Mouse (Mus musculus) embryonic facial prominence, embryonic 14.5 days (tissue): Measurements from ENCODE around the gene Rsph3a. TPM values are rescaled to one million over a fixed set of nuclear protein-coding genes. Genes with fewer than 3 reads are reported as not detected.
"Not testable (repeated sequence)": the region's sequence is repeated elsewhere in the genome, so short reads cannot be mapped to it uniquely, and the experiment has no call there.

Experiments used
- ATAC-seq: fragments of 200-750 bp; cut with Nextera tagmentation; 2 replicates; pipeline ENCODE4 v1.8.0; 2017; ENCODE audit warnings: low read depth, moderate number of reproducible peaks, moderate TSS enrichment
- DNase-seq: peaks from one replicate; pipeline ENCODE4 v3.0.0-alpha.2; 2015; ENCODE audit warnings: low spot score
- H3K27ac ChIP-seq: fragments of 300-500 bp; sonication (generic); replicated peaks from 2 replicates; pipeline ENCODE4 v1.5.1; 2014; ENCODE audit warnings: low read depth, mild to moderate bottlenecking, low read length, moderate library complexity
- H3K27me3 ChIP-seq: fragments of 300-500 bp; sonication (generic); replicated peaks from 2 replicates; pipeline ENCODE4 v1.6.1; 2014; ENCODE audit warnings: low read length; ENCODE audit not compliant: control insufficient read depth, insufficient read depth
- H3K36me3 ChIP-seq: fragments of 300-500 bp; sonication (generic); 2 replicates; pipeline ENCODE4 v1.6.1; 2014; ENCODE audit warnings: low read length, mixed read lengths; ENCODE audit not compliant: control insufficient read depth, insufficient read depth
- H3K4me1 ChIP-seq: fragments of 300-500 bp; sonication (generic); 2 replicates; pipeline ENCODE4 v1.6.1; 2014; ENCODE audit warnings: antibody characterized with exemption, low read length; ENCODE audit not compliant: control insufficient read depth, insufficient read depth
- H3K4me2 ChIP-seq: fragments of 300-500 bp; sonication (generic); 2 replicates; pipeline ENCODE4 v1.6.1; 2014; ENCODE audit warnings: low read depth, mild to moderate bottlenecking, low read length, moderate library complexity, mixed read lengths
- H3K4me3 ChIP-seq: fragments of 300-500 bp; sonication (generic); 2 replicates; pipeline ENCODE4 v1.5.1; 2014; ENCODE audit warnings: low read depth, mild to moderate bottlenecking, low read length
- H3K9ac ChIP-seq: fragments of 300-500 bp; sonication (generic); 2 replicates; pipeline ENCODE4 v1.6.1; 2014; ENCODE audit warnings: low read depth, mild to moderate bottlenecking, low read length, moderate library complexity, mixed read lengths
- H3K9me3 ChIP-seq: fragments of 300-500 bp; sonication (generic); 2 replicates; pipeline ENCODE4 v1.6.1; 2016; ENCODE audit warnings: low read length; ENCODE audit not compliant: control insufficient read depth
- WGBS: fragments of 180-500 bp; shearing (Covaris S2); extraction: QIAGEN DNeasy Blood & Tissue Kit; methylation state at CpG from one replicate; pipeline ENCODE4 v1.1.7; 2014; 5-methylcytosine and 5-hydroxymethylcytosine counted together
- polyA plus RNA-seq: library from polyadenylated mRNA; unstranded; fragments of >200 nt; fragmentation: Nextera tagmentation; extraction: Ambion mirVana; gene quantifications from 2 replicates; pipeline ENCODE4 v1.2.1, GENCODE M21; 2014

Gene Rsph3a
- 51.8 and 55.6 TPM in 2 replicates for polyA plus RNA-seq

DNA sequence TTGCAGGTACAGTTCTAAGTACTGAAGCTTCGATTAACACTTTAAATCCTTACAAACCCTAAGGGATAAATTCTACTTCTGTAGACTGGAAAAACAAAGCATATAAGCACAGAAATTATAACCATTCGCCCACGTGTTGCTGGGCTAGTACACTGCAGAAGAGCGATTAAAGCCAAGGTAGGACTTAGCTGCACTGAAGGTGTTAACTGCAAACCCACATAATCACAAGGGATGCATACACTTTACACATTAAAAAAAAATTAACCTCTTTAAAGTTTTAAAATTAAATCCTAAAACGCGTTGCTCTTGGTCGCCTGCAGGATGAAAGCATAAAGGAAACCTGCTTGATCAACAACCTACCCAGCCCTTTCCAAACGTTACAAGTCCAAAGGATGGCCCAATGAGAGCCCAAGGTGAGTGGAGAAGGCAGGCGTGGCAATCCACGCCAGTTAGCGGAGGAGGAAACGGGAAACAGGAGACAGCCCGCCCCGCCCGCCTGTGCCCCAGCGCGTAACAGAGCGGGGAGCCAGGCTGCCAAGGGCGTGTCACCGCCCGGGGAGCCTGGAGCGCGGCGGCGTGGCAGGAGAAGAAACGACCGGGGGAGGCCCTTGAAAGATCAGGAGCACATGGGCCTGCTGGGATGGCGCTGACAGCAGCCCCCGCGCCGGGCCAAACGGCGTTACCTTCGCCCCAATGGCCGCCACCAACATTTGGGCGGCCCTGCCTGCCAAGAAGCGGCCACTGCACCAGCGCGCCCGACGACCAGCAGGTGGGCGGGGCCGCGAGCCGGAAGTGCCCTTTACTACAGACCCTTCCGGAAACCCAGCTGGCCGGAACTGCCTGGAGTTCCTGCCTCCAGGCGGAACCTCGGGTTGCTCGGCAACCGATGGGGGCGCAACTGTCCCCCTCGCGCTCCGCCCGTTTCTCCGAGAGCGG, at the start of gene Rsph3a:
TSS of gene Rsph3a (plus strand) at position 498 of the 936 bp plus-strand sequence.
- H3K4me1 ChIP-seq, H3K27me3 ChIP-seq, H3K9me3 ChIP-seq, H3K36me3 ChIP-seq: not testable (repeated sequence)
- Histone ChIP-seq H3K9ac (peak within 1 kb of the TSS; percentile 63), H3K4me2 (peak within 1 kb of the TSS; percentile 59), H3K4me3 (peak within 1 kb of the TSS; percentile 55), H3K27ac (peak within 1 kb of the TSS; percentile 86)
- 3% methylated on average over 39 of the region's 58 CpGs for WGBS
- peak; percentile 94 for DNase-seq
- peak; percentile 98 for ATAC-seq

DNA sequence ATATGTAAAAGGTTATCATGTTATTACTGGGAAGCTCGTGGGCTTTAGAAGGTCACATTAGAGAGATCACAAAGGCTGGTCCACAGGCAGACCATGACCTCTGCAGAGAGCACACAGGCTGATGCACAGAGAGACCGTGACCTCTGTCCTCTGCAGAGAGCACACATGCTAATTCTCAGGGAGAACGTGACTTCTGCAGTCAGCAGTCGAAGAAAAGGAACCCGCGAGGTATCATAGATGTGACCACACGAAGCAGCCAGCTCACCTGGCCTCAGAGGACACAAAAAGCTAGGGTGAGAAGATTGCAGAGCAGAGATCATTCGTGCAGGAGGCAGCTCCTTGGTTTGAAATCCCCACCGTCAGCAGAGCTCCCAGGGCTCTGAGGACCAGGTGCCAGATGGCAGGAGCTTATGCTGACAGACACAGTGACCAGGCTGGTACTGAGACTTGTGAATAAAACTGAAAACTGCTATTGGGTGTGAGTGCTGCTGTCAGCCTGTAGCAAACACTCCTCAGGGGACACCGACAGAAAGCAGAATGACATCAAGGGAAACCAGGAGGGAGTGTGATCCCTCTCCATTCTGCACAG, 49.3 kb upstream of the Rsph3a start:
- no peaks in the 10 kb centered on the region for H3K4me1 ChIP-seq
- H3K4me2 ChIP-seq: no peak overlapping the region
- H3K9me3 ChIP-seq: no peaks in the 10 kb centered on the region
- no peaks in the 10 kb centered on the region for H3K27me3 ChIP-seq
- H3K4me3 ChIP-seq: no peak overlapping the region
- DNase-seq (no peak), ATAC-seq (no peak)
- H3K27ac ChIP-seq: no peak overlapping the region
- H3K36me3 ChIP-seq: no peaks in the 10 kb centered on the region
- 65% methylated on average over 10 of the region's 10 CpGs for WGBS
- no peak overlapping the region for H3K9ac ChIP-seq

- ATAC-seq (no peak), DNase-seq (no peak)
- Histone ChIP-seq H3K9me3 (no peaks in the 10 kb centered on the region), H3K9ac (no peak overlapping the region), H3K4me2 (no peak overlapping the region), H3K36me3 (no peaks in the 10 kb centered on the region), H3K4me1 (no peaks in the 10 kb centered on the region), H3K4me3 (no peak overlapping the region), H3K27me3 (no peaks in the 10 kb centered on the region), H3K27ac (no peak overlapping the region)
- 79% methylated on average over 11 of the region's 11 CpGs for WGBS
These were observed 48.3 kb upstream of the Rsph3a start for GRCm38 (mm10) chr17:7897120-7897519.

DNA sequence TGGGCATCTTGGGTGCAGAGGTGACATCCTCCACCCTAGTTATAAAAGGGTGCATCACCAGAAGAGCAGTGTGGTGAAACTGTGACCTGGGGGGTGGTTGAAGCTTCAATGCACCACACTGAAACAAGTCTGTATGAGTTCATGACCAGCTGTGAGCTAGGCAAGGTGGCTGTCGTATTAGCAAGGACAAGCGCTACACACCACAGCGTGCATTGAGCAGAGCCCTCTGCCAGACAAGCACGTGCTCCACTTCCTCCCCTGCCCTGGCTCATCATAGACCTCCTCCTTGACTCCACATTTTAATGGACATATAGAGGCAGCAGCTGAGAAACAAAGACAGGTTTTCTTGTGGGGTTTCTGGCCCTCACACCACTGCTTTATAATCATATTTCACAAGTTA, 47.7 kb upstream of the Rsph3a start:
- Histone ChIP-seq H3K27me3 (no peaks in the 10 kb centered on the region), H3K9ac (no peak overlapping the region), H3K4me2 (no peak overlapping the region), H3K4me1 (no peaks in the 10 kb centered on the region), H3K27ac (no peak overlapping the region), H3K9me3 (no peaks in the 10 kb centered on the region), H3K4me3 (no peak overlapping the region), H3K36me3 (no peaks in the 10 kb centered on the region)
- DNase-seq: no peak
- ATAC-seq: no peak
- 77% methylated on average over 4 of the region's 4 CpGs for WGBS

DNA sequence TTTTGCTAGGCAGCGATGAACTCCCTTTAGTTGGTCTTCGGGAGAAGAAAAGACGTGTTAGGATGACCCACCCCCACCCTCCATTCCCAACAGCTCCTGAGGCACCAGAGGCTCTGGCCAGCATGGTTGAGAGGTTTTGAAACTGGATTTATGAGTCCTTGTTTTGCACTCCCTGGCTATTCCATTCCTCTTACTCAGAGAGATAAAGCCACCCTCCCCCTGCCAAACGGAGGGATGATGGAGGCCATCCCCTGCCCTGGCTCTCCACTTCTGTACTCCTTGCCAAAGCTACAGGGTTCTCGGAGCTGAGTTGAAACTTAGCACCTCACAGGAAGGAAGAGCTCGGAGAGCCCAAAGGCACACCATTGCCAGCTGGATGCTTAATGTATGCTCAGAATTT, 46.2 kb upstream of the Rsph3a start:
- Histone ChIP-seq H3K4me3 (no peak overlapping the region), H3K9me3 (no peaks in the 10 kb centered on the region), H3K9ac (no peak overlapping the region), H3K4me2 (no peak overlapping the region), H3K4me1 (no peaks in the 10 kb centered on the region), H3K36me3 (no peaks in the 10 kb centered on the region), H3K27me3 (no peaks in the 10 kb centered on the region), H3K27ac (no peak overlapping the region)
- DNase-seq (no peak), ATAC-seq (no peak)
- WGBS: 82% methylated on average over 6 of the region's 6 CpGs

DNA sequence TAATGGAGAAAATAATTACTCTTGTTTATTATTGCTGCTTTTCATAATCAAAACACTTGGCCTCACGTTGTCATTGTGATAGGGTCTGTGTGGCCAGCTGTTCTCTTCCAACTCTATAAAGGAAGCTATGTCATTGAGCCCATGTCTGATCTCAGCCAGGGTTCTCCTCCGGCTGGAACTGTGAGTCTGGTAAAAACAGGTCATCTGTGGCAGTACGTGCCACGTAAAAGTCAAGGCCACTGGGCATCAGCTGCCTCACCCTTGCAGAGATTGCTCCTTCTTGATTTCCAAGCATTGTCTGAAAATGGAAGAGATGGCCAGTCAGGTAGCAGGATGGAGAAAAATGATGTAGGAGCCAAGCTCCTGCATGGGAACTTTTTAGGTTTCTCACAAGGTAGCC, 45.5 kb upstream of the Rsph3a start:
- Histone ChIP-seq H3K4me3 (no peak overlapping the region), H3K27ac (no peak overlapping the region), H3K9me3 (no peaks in the 10 kb centered on the region), H3K4me2 (no peak overlapping the region), H3K36me3 (no peaks in the 10 kb centered on the region), H3K4me1 (no peaks in the 10 kb centered on the region), H3K9ac (no peak overlapping the region), H3K27me3 (no peaks in the 10 kb centered on the region)
- DNase-seq (no peak), ATAC-seq (no peak)
- 88% methylated on average over 4 of the region's 4 CpGs for WGBS

GRCm38 (mm10) chr17:7901536-7901935, 43.9 kb upstream of the Rsph3a start:
- Histone ChIP-seq H3K9ac (no peak overlapping the region), H3K4me1 (no peaks in the 10 kb centered on the region), H3K27ac (no peak overlapping the region), H3K36me3 (no peaks in the 10 kb centered on the region), H3K4me2 (no peak overlapping the region), H3K9me3 (no peaks in the 10 kb centered on the region), H3K27me3 (no peaks in the 10 kb centered on the region), H3K4me3 (no peak overlapping the region)
- DNase-seq: no peak
- no peak for ATAC-seq
- 65% methylated on average over 2 of the region's 2 CpGs for WGBS

DNA sequence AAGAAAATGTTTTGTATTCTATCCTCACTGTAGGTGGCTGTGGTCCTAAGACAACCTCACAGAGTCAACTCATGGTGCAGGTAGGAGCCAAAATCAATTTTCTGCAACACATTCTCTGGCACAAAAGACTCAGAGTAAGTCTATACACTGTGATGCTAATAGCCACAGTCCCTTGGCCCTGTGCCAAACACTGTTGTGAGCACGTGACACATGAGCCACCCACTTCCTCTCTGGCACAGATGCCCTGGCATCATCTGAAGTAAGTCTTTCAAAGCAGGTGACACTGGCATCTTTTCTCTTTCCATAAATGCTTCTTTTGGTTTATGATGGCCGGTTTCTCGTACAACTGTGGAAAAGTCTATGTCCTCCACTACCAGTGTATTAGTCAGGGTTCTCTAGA, 43.1 kb upstream of the Rsph3a start:
- Histone ChIP-seq H3K4me3 (no peak overlapping the region), H3K4me1 (no peaks in the 10 kb centered on the region), H3K36me3 (no peaks in the 10 kb centered on the region), H3K4me2 (no peak overlapping the region), H3K27ac (no peak overlapping the region), H3K9ac (no peak overlapping the region), H3K9me3 (no peaks in the 10 kb centered on the region), H3K27me3 (no peaks in the 10 kb centered on the region)
- ATAC-seq: no peak; the same call in 1 of the 2 replicates
- peak; percentile 67 for DNase-seq
- 67% methylated on average over 3 of the region's 3 CpGs for WGBS
